In genomic region chr5:64599015-64599414, GRCm38 (mm10) we compare ENCODE assay signal across 14 mouse cellular contexts.
A peak's percentile ranks its signal among the peaks of the same experiment; 100 is the strongest.
DNase-seq lines count a peak whose midpoint lies in the region; ATAC-seq and TF ChIP-seq lines count a peak whose summit lies in the region.
"Had no signal": no experiment of that assay in that cellular context is flagged by ENCODE, and none has a peak within 500 bp of the region (broad histone marks: within the 10 kb centered on the region; RNA-seq: fewer than 3 reads in every experiment).

No protein-coding gene starts in this region.

- 77% methylated on average over 3 of the region's 3 CpGs for WGBS in forebrain, embryonic 10.5 days
- 67% methylated on average over 3 of the region's 3 CpGs for WGBS in forebrain, embryonic 14.5 days
- WGBS in midbrain, embryonic 10.5 days, result 64% methylated on average over 3 of the region's 3 CpGs
- WGBS in midbrain, postnatal 0 days, result 70% methylated on average over 3 of the region's 3 CpGs

- no peaks in the 10 kb centered on the region for H3K36me3 ChIP-seq in forebrain, embryonic 10.5 days (replicated peaks)
- H3K36me3 ChIP-seq in forebrain, embryonic 14.5 days (ENCODE audit: control insufficient read depth, insufficient read depth, low read length), result no peaks in the 10 kb centered on the region
- H3K36me3 ChIP-seq in midbrain, embryonic 10.5 days, result no peaks in the 10 kb centered on the region
- no peaks in the 10 kb centered on the region for H3K36me3 ChIP-seq in midbrain, postnatal 0 days (ENCODE audit: insufficient read depth, low read length)
- H3K36me3 ChIP-seq: G1E; liver, embryonic 15.5 days; midbrain, embryonic 12.5 days; neural tube, embryonic 12.5 days had no signal

- H3K9me3 ChIP-seq in forebrain, embryonic 10.5 days, result no peaks in the 10 kb centered on the region
- H3K9me3 ChIP-seq in forebrain, embryonic 14.5 days (replicated peaks; ENCODE audit: control insufficient read depth, low read length), result no peaks in the 10 kb centered on the region
- H3K9me3 ChIP-seq in midbrain, embryonic 10.5 days (replicated peaks), result 0 out of 2 replicates have a peak, but pooled peaks cover 2% of the 10 kb centered on the region
- H3K9me3 ChIP-seq in midbrain, postnatal 0 days (ENCODE audit: low read length), result no peaks in the 10 kb centered on the region
- H3K9me3 ChIP-seq: G1E; liver, embryonic 15.5 days; midbrain, embryonic 12.5 days; neural tube, embryonic 12.5 days had no signal

- no peak overlapping the region for H3K9ac ChIP-seq in forebrain, embryonic 14.5 days (ENCODE audit: low read length)
- no peak overlapping the region for H3K9ac ChIP-seq in midbrain, postnatal 0 days (replicated peaks; ENCODE audit: low read length, poor library complexity, severe bottlenecking)
- H3K9ac ChIP-seq: midbrain, embryonic 12.5 days; neural tube, embryonic 12.5 days had no signal

- no peak overlapping the region for H3K4me3 ChIP-seq in forebrain, embryonic 10.5 days
- no peak overlapping the region for H3K4me3 ChIP-seq in forebrain, embryonic 14.5 days (ENCODE audit: low read depth, low read length)
- no peak overlapping the region for H3K4me3 ChIP-seq in midbrain, embryonic 10.5 days
- no peak overlapping the region for H3K4me3 ChIP-seq in midbrain, postnatal 0 days (ENCODE audit: low read depth, low read length)
- H3K4me3 ChIP-seq: midbrain, embryonic 12.5 days; neural tube, embryonic 12.5 days had no signal

- TF ChIP-seq CTCF in midbrain, postnatal 0 days (IDR thresholded peaks at IDR 0.05), result no peak

- no peak for ATAC-seq in forebrain, embryonic 14.5 days
- ATAC-seq in midbrain, postnatal 0 days (ENCODE audit: low FRiP score), result no peak

- no peak for DNase-seq in forebrain, embryonic 10.5 days (ENCODE audit: extremely low spot score, low spot score)
- no peak for DNase-seq in forebrain, embryonic 14.5 days (ENCODE audit: low spot score)
- peak; percentile 24 for DNase-seq in kidney, adult 18-20 months
- no peak for DNase-seq in kidney, adult 8-10 months
- no peak for DNase-seq in midbrain, embryonic 10.5 days (ENCODE audit: low spot score)
- no peak for DNase-seq in midbrain, postnatal 0 days (ENCODE audit: low spot score)
- DNase-seq in naive thymus-derived CD4-positive, alpha-beta T cell, adult 2 months (ENCODE audit: low read depth), result peak; percentile 57
- no peak for DNase-seq in cerebellum, adult 8-10 months
- DNase-seq: cerebellum, adult 2 months; layer of hippocampus, adult 9-11 months had no signal

- H3K4me2 ChIP-seq in forebrain, embryonic 14.5 days (ENCODE audit: low read length), result no peak overlapping the region
- H3K4me2 ChIP-seq in midbrain, postnatal 0 days (ENCODE audit: low read depth, low read length, poor library complexity, severe bottlenecking), result no peak overlapping the region
- H3K4me2 ChIP-seq: midbrain, embryonic 12.5 days; neural tube, embryonic 12.5 days had no signal

- peak overlapping the region; percentile 74; the same call in 1 of the 2 replicates for H3K27ac ChIP-seq in forebrain, embryonic 10.5 days
- H3K27ac ChIP-seq in forebrain, embryonic 14.5 days (ENCODE audit: low read depth, low read length), result no peak overlapping the region
- 0 out of 2 replicates have a peak overlapping the region, but pooled peaks have one; percentile 68 for H3K27ac ChIP-seq in midbrain, embryonic 10.5 days (replicated peaks)
- H3K27ac ChIP-seq in midbrain, postnatal 0 days (ENCODE audit: low read depth, low read length), result no peak overlapping the region
- H3K27ac ChIP-seq: neural tube, embryonic 12.5 days had no signal

- H3K27me3 ChIP-seq in forebrain, embryonic 10.5 days (ENCODE audit: poor library complexity, severe bottlenecking), result no peaks in the 10 kb centered on the region
- H3K27me3 ChIP-seq in forebrain, embryonic 14.5 days (replicated peaks; ENCODE audit: control insufficient read depth, insufficient read depth, low read length), result no peaks in the 10 kb centered on the region
- H3K27me3 ChIP-seq in midbrain, embryonic 10.5 days (ENCODE audit: low read depth, poor library complexity, severe bottlenecking), result no peaks in the 10 kb centered on the region
- H3K27me3 ChIP-seq in midbrain, postnatal 0 days (ENCODE audit: insufficient read depth, low read length), result no peaks in the 10 kb centered on the region
- H3K27me3 ChIP-seq: liver, embryonic 15.5 days; midbrain, embryonic 12.5 days; neural tube, embryonic 12.5 days had no signal

- peaks cover 73% of the 10 kb centered on the region for H3K4me1 ChIP-seq in forebrain, embryonic 10.5 days
- peaks cover 2% of the 10 kb centered on the region; the same call in 1 of the 2 replicates for H3K4me1 ChIP-seq in forebrain, embryonic 14.5 days (ENCODE audit: control insufficient read depth, insufficient read depth, low read length)
- peaks cover 75% of the 10 kb centered on the region for H3K4me1 ChIP-seq in midbrain, embryonic 10.5 days
- H3K4me1 ChIP-seq in midbrain, postnatal 0 days (ENCODE audit: insufficient read depth, low read length), result no peaks in the 10 kb centered on the region
- H3K4me1 ChIP-seq: neural tube, embryonic 12.5 days had no signal

Comparison
In these comparisons a context has a peak if more than half of its experiments do, and no peak if none do; other contexts are left out.
1. DNase-seq: peak in kidney, adult 18-20 months (single experiment) and naive thymus-derived CD4-positive, alpha-beta T cell, adult 2 months (single experiment); none in forebrain, embryonic 10.5 days (single experiment), forebrain, embryonic 14.5 days (single experiment), kidney, adult 8-10 months (0 of 2), midbrain, embryonic 10.5 days (single experiment), midbrain, postnatal 0 days (single experiment) and cerebellum, adult 8-10 months (single experiment).
2. H3K27ac ChIP-seq: peak in forebrain, embryonic 10.5 days (single experiment) and midbrain, embryonic 10.5 days (single experiment); none in forebrain, embryonic 14.5 days (single experiment) and midbrain, postnatal 0 days (single experiment).